Mouse (Mus musculus) T-helper 17 cell (primary cell): ENCODE results near the gene Gab3.
"Not testable (repeated sequence)": the region's sequence is repeated elsewhere in the genome, so short reads cannot be mapped to it uniquely, and the experiment has no call there.

Experiments used
- in situ Hi-C, 2 experiments: fragments of 300-600 bp; cut with MboI, MseI; formaldehyde crosslinking; loops; 1 replicate in 1 of 2; 2 replicates in 1 of 2; pipeline ENCODE4 v1.15.1; 2025; ENCODE audit warnings: high pct_unique_total_duplicates in 2 of 2

Gene Gab3

GRCm38 (mm10) chrX:75036626-75037025, 48.6 kb downstream of the Gab3 start:
- in situ Hi-C loops: no loop called here

GRCm38 (mm10) chrX:75035162-75035561, 50.1 kb downstream of the Gab3 start:
- in situ Hi-C loops: no loop called here

GRCm38 (mm10) chrX:75034054-75034453, 51.2 kb downstream of the Gab3 start:
- in situ Hi-C loops: not testable (repeated sequence)

GRCm38 (mm10) chrX:74983734-74984133, 101.5 kb downstream of the Gab3 start:
- in situ Hi-C loops: no loop called here

GRCm38 (mm10) chrX:74962899-74963298, 122.4 kb downstream of the Gab3 start:
- in situ Hi-C loops: loop anchor here (5.0 kb wide), 1 partner anchor 191 kb away; no protein-coding TSS in a partner anchor

- in situ Hi-C loops: loop anchor here (5.0 kb wide), 2 partner anchors 217 to 477 kb away; partner anchors contain the start of genes Gm6880 (in 2 of the 2) and Gm6890 (in 2 of the 2)
Measured at GRCm38 (mm10) chrX:74959161-74959560, 126.1 kb downstream of the Gab3 start.
